Comparison of ENCODE assay signal across 30 mouse cellular contexts in genomic region chr16:46148661-46149341, GRCm38 (mm10). TPM values are rescaled to one million over a fixed set of nuclear protein-coding genes. Genes with fewer than 3 reads are reported as not detected.
A peak's percentile ranks its signal among the peaks of the same experiment; 100 is the strongest.
DNase-seq lines count a peak whose midpoint lies in the region; ATAC-seq and TF ChIP-seq lines count a peak whose summit lies in the region.
"Had no signal": no experiment of that assay in that cellular context is flagged by ENCODE, and none has a peak within 500 bp of the region (broad histone marks: within the 10 kb centered on the region; RNA-seq: fewer than 3 reads in every experiment).

No protein-coding gene starts in this region.

- TF ChIP-seq RAD21 in MEL (IDR thresholded peaks at IDR 0.05; ENCODE audit: low read depth, low read length): no peak

- ATAC-seq in kidney, embryonic 15.5 days (replicated peaks; ENCODE audit: low FRiP score): no peak
- ATAC-seq in megakaryocyte, adult 5-6 weeks (ENCODE audit: poor library complexity, severe bottlenecking): peak; percentile 45; the same call in 1 of the 2 replicates
- no peak for ATAC-seq in intestine, embryonic 15.5 days
- ATAC-seq: forebrain, embryonic 13.5 days had no signal

- 63% methylated on average over 3 of the region's 3 CpGs for WGBS in kidney, embryonic 15.5 days
- 61% methylated on average over 3 of the region's 3 CpGs for WGBS in intestine, embryonic 15.5 days

- no peak overlapping the region for H3K9ac ChIP-seq in kidney, embryonic 15.5 days
- H3K9ac ChIP-seq in MEL (ENCODE audit: control insufficient read depth, low read depth, low read length, poor library complexity, severe bottlenecking): no peak overlapping the region
- no peak overlapping the region for H3K9ac ChIP-seq in intestine, embryonic 15.5 days
- H3K9ac ChIP-seq: embryonic facial prominence, embryonic 12.5 days; forebrain, embryonic 13.5 days; heart, embryonic 13.5 days; hindbrain, embryonic 13.5 days; neural tube, embryonic 15.5 days had no signal

- peak; percentile 7 for DNase-seq in kidney, postnatal 10 days
- DNase-seq in MEL (ENCODE audit: low read depth, low spot score): peak; percentile 5
- DNase-seq in brain, adult 2 months (ENCODE audit: low read depth, low spot score): peak; percentile 32
- no peak for DNase-seq in cerebellum, postnatal 25 days
- DNase-seq: adrenal gland, postnatal 14 days; cerebellum, adult 11 months; cerebellum, adult 9-11 months; gastrocnemius, postnatal 14 days; heart, adult 18-20 months; heart, postnatal 14 days; kidney, adult 18-20 months; kidney, postnatal 25 days; liver; right cerebral cortex, adult 18-20 months; thymus, postnatal 25 days had no signal

- H3K4me3 ChIP-seq in kidney, embryonic 15.5 days (replicated peaks): no peak overlapping the region
- H3K4me3 ChIP-seq in MEL (ENCODE audit: control insufficient read depth in 1 of 2, insufficient read depth in 1 of 2, low read depth in 2 of 2, low read length in 2 of 2): no peak overlapping the region
- H3K4me3 ChIP-seq in intestine, embryonic 15.5 days (replicated peaks): no peak overlapping the region
- H3K4me3 ChIP-seq: embryonic facial prominence, embryonic 12.5 days; forebrain, embryonic 13.5 days; heart, embryonic 13.5 days; hindbrain, embryonic 13.5 days; layer of hippocampus, adult 2 months; left cerebral cortex, adult 2 months; limb, embryonic 10.5 days; neural tube, embryonic 15.5 days had no signal

- no peaks in the 10 kb centered on the region for H3K36me3 ChIP-seq in kidney, embryonic 15.5 days
- H3K36me3 ChIP-seq in MEL (ENCODE audit: control insufficient read depth in 1 of 2, insufficient read depth in 2 of 2, low read length in 2 of 2): no peaks in the 10 kb centered on the region
- no peaks in the 10 kb centered on the region for H3K36me3 ChIP-seq in intestine, embryonic 15.5 days
- H3K36me3 ChIP-seq: embryonic facial prominence, embryonic 12.5 days; heart, embryonic 13.5 days; hindbrain, embryonic 13.5 days; limb, embryonic 10.5 days; neural tube, embryonic 15.5 days had no signal

- TF ChIP-seq EP300 in MEL (IDR thresholded peaks at IDR 0.05; ENCODE audit: low read depth in 1 of 2, low read length in 2 of 2): no peak

- no peaks in the 10 kb centered on the region for H3K9me3 ChIP-seq in kidney, embryonic 15.5 days (replicated peaks)
- H3K9me3 ChIP-seq in MEL (replicated peaks; ENCODE audit: insufficient read depth, low read length): no peaks in the 10 kb centered on the region
- no peaks in the 10 kb centered on the region for H3K9me3 ChIP-seq in intestine, embryonic 15.5 days
- H3K9me3 ChIP-seq: embryonic facial prominence, embryonic 12.5 days; forebrain, embryonic 13.5 days; heart, embryonic 13.5 days; hindbrain, embryonic 13.5 days; limb, embryonic 10.5 days; neural tube, embryonic 15.5 days had no signal

- H3K27ac ChIP-seq in kidney, embryonic 15.5 days: no peak overlapping the region
- no peak overlapping the region for H3K27ac ChIP-seq in MEL (ENCODE audit: control insufficient read depth, low read depth, low read length)
- no peak overlapping the region for H3K27ac ChIP-seq in intestine, embryonic 15.5 days
- H3K27ac ChIP-seq: embryonic facial prominence, embryonic 12.5 days; forebrain, embryonic 13.5 days; heart, embryonic 13.5 days; hindbrain, embryonic 13.5 days; layer of hippocampus, adult 2 months; left cerebral cortex, adult 2 months; limb, embryonic 10.5 days; macrophage; neural tube, embryonic 15.5 days had no signal

- no peak for TF ChIP-seq POLR2A in MEL (IDR thresholded peaks at IDR 0.05; ENCODE audit: control insufficient read depth in 1 of 2, insufficient read depth in 1 of 2, low read depth in 1 of 2, low read length in 2 of 2, poor library complexity in 1 of 2)

- H3K4me2 ChIP-seq in kidney, embryonic 15.5 days: no peak overlapping the region
- H3K4me2 ChIP-seq in intestine, embryonic 15.5 days (replicated peaks): no peak overlapping the region
- H3K4me2 ChIP-seq: embryonic facial prominence, embryonic 12.5 days; forebrain, embryonic 13.5 days; heart, embryonic 13.5 days; hindbrain, embryonic 13.5 days; midbrain, embryonic 11.5 days; neural tube, embryonic 15.5 days had no signal

- H3K79me2 ChIP-seq in MEL (ENCODE audit: control insufficient read depth, insufficient read depth, low read length, poor library complexity): no peaks in the 10 kb centered on the region

- no peak for TF ChIP-seq CTCF in MEL (IDR thresholded peaks at IDR 0.05 in 2 of 3, conservative IDR thresholded peaks at IDR 0.05 in 1 of 3; ENCODE audit: control insufficient read depth in 1 of 3, insufficient read depth in 1 of 3, low read depth in 2 of 3, low read length in 3 of 3, poor library complexity in 1 of 3, severe bottlenecking in 1 of 3)

- H3K4me1 ChIP-seq in kidney, embryonic 15.5 days: no peaks in the 10 kb centered on the region
- no peaks in the 10 kb centered on the region for H3K4me1 ChIP-seq in MEL (ENCODE audit: control insufficient read depth in 1 of 2, insufficient read depth in 2 of 2, low read length in 2 of 2)
- H3K4me1 ChIP-seq in intestine, embryonic 15.5 days (replicated peaks): no peaks in the 10 kb centered on the region
- H3K4me1 ChIP-seq: embryonic facial prominence, embryonic 12.5 days; forebrain, embryonic 13.5 days; hindbrain, embryonic 13.5 days; limb, embryonic 10.5 days; neural tube, embryonic 15.5 days had no signal

- no peaks in the 10 kb centered on the region for H3K27me3 ChIP-seq in kidney, embryonic 15.5 days
- H3K27me3 ChIP-seq in MEL (ENCODE audit: control insufficient read depth in 1 of 2, insufficient read depth in 2 of 2, low read length in 2 of 2): no peaks in the 10 kb centered on the region
- H3K27me3 ChIP-seq in intestine, embryonic 15.5 days (replicated peaks): no peaks in the 10 kb centered on the region
- H3K27me3 ChIP-seq: embryonic facial prominence, embryonic 12.5 days; forebrain, embryonic 13.5 days; heart, embryonic 13.5 days; hindbrain, embryonic 13.5 days; neural tube, embryonic 15.5 days had no signal

TF ChIP-seq in MEL, 35 proteins besides CTCF, POLR2A, EP300 and RAD21:
- TF ChIP-seq ETS1 (IDR thresholded peaks at IDR 0.05; ENCODE audit: low read depth, low read length) (no peak), MEF2A (IDR thresholded peaks at IDR 0.05; ENCODE audit: extremely low read depth, insufficient replicate concordance, low read depth, low read length, poor library complexity, severe bottlenecking) (no peak), ZMIZ1 (IDR thresholded peaks at IDR 0.05; ENCODE audit: low read depth, low read length) (no peak), RCOR1 (IDR thresholded peaks at IDR 0.05; ENCODE audit: low read depth, low read length) (no peak), POLR2AphosphoS2 (IDR thresholded peaks at IDR 0.05; ENCODE audit: low read length) (no peak), ZKSCAN1 (IDR thresholded peaks at IDR 0.05; ENCODE audit: low read depth, low read length) (no peak), GABPA (IDR thresholded peaks at IDR 0.05; ENCODE audit: low read depth, low read length) (no peak), E2F4 (IDR thresholded peaks at IDR 0.05; ENCODE audit: borderline replicate concordance, low read depth, low read length) (no peak), KAT2A (conservative IDR thresholded peaks at IDR 0.05; ENCODE audit: low read depth, low read length) (no peak), HCFC1 (IDR thresholded peaks at IDR 0.05; ENCODE audit: low read depth, low read length) (no peak), GATA1 (IDR thresholded peaks at IDR 0.05; ENCODE audit: low read depth, low read length) (no peak), ZC3H11A (IDR thresholded peaks at IDR 0.05; ENCODE audit: low read depth, low read length) (no peak), MAFK (IDR thresholded peaks at IDR 0.05; ENCODE audit: borderline replicate concordance, low read depth, low read length) (no peak), USF1 (IDR thresholded peaks at IDR 0.05; ENCODE audit: low read depth, low read length) (no peak)

RNA-seq across cellular contexts. Expression of gene Gm4737, which starts 6.1 kb away (rescaled TPM):
- polyA plus RNA-seq in kidney, embryonic 15.5 days (2015; fragmentation: Nextera tagmentation; extraction: Ambion mirVana): 3.4 TPM in 2 replicates
- total RNA-seq in MEL (2012; rRNA removed): 22.3 and 27.6 TPM in 2 replicates
- polyA plus RNA-seq in MEL (2012; ENCODE audit: insufficient read depth in 1 of 2, insufficient read length in 2 of 2, low read depth in 1 of 2, low replicate concordance in 2 of 2, missing spikeins in 1 of 2): 100 to 1,000 TPM; 103 to 124 TPM
- 2.4 and 2.5 TPM in 2 replicates for total RNA-seq in megakaryocyte, adult 5-6 weeks (2015)
- 3.2 and 3.6 TPM in 2 replicates for total RNA-seq in megakaryocyte, adult 5-6 weeks (2017)
- 4.7 and 5.8 TPM in 2 replicates for polyA plus RNA-seq in intestine, embryonic 15.5 days (2015; fragmentation: Nextera tagmentation; extraction: Ambion mirVana)

RNA-seq across cellular contexts. Expression of gene Cd96, which starts 28.8 kb away (rescaled TPM):
- polyA plus RNA-seq in kidney, embryonic 15.5 days (2015; fragmentation: Nextera tagmentation; extraction: Ambion mirVana): not detected in 2 replicates
- total RNA-seq in MEL (2012; rRNA removed): not detected in 2 replicates
- not detected for polyA plus RNA-seq in MEL (2012; ENCODE audit: insufficient read depth in 1 of 2, insufficient read length in 2 of 2, low read depth in 1 of 2, low replicate concordance in 2 of 2, missing spikeins in 1 of 2)
- total RNA-seq in megakaryocyte, adult 5-6 weeks (2015): 0.54 and 4.2 TPM in 2 replicates
- total RNA-seq in megakaryocyte, adult 5-6 weeks (2017): 1.2 and 1.9 TPM in 2 replicates
- polyA plus RNA-seq in intestine, embryonic 15.5 days (2015; fragmentation: Nextera tagmentation; extraction: Ambion mirVana): 0.32 and 0.43 TPM in 2 replicates
- total RNA-seq: adrenal gland, postnatal 14 days; layer of hippocampus, adult 2 months; midbrain, postnatal 0 days had no signal
- polyA plus RNA-seq: C2C12; embryonic facial prominence, embryonic 12.5 days; forebrain, embryonic 13.5 days; limb, embryonic 10.5 days; midbrain, embryonic 11.5 days had no signal

Comparison
In these comparisons a context has a peak if more than half of its experiments do, and no peak if none do; other contexts are left out.
1. DNase-seq: peak in kidney, postnatal 10 days (single experiment), MEL (single experiment) and brain, adult 2 months (single experiment); none in cerebellum, postnatal 25 days (0 of 2).
2. RNA of gene Gm4737, which starts 6.1 kb away (polyA plus RNA-seq): 103 to 124 TPM in MEL; 4.7 to 5.8 TPM in intestine, embryonic 15.5 days and 3.4 TPM in kidney, embryonic 15.5 days; every median in the first group is over 10 times any median in the second.